Mouse (Mus musculus): Measurements from ENCODE around the gene Grpel1.

GRCm38 (mm10) chr5:36478540-36479420, 14.0 kb downstream of the Grpel1 start:
- TF ChIP-seq CTCF (IDR thresholded peaks at IDR 0.05; ENCODE audit: low read depth, low read length) (no peak), POLR2AphosphoS5 (IDR thresholded peaks at IDR 0.05; ENCODE audit: insufficient replicate concordance, low read depth, low read length) (no peak), TAL1 (conservative IDR thresholded peaks at IDR 0.05; ENCODE audit: low read depth, low read length) (no peak), GATA2 (IDR thresholded peaks at IDR 0.05; ENCODE audit: borderline replicate concordance, low read depth, low read length) (no peak)
